Mouse (Mus musculus): Measurements from ENCODE around the gene Plekho2.

Gene Plekho2

DNA sequence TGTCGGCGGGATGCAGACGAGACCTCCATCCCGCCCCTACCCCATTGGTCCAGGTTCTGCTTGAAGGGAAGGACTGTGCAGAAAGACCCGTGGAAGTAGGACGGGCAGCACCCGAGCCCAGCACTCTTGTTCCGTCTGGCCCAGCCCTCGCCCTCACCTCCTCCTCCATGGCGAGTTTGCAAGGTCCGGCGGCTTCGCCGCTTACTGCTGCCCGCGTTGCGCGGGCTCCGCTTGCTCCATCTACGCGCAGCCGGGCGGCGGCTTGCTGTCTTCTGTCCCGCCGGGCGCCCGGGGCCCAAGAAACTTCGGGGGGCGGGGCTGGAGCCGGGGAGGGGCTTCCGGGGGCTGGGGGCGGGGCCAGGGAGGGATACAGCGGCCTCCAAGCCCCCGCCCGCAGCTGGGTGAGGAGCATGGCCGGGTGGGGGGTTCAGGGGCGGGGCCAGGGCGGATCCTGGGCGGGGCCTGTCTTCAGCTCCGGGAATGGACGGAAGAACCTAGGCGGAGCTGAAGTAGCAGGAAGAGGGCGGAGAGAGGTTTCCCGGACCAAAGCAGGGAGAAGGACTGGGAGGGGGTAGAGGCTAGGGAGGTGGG, at the start of gene Plekho2:
Gene Plekho2 (minus strand): TSS at position 260 of the 591 bp plus-strand sequence.
- DNase-seq: peak; percentile 75 to 88

- DNase-seq: peak; percentile 17 to 24
Measured at GRCm38 (mm10) chr9:65629025-65629766, 49.4 kb upstream of the Plekho2 start, which contains the start of gene Rbpms2. TSS of gene Rbpms2 (plus strand) at chr9:65629648.

- DNase-seq: no peak
Measured at GRCm38 (mm10) chr9:65624266-65624665, 44.4 kb upstream of the Plekho2 start.

- no peak for DNase-seq
Measured at GRCm38 (mm10) chr9:65622826-65623225, 43.0 kb upstream of the Plekho2 start.

GRCm38 (mm10) chr9:65621666-65622065, 41.8 kb upstream of the Plekho2 start:
- no peak for DNase-seq

- no peak for DNase-seq
Measured at GRCm38 (mm10) chr9:65621196-65621595, 41.4 kb upstream of the Plekho2 start.

GRCm38 (mm10) chr9:65619311-65619710, 39.5 kb upstream of the Plekho2 start:
- DNase-seq: no peak

DNA sequence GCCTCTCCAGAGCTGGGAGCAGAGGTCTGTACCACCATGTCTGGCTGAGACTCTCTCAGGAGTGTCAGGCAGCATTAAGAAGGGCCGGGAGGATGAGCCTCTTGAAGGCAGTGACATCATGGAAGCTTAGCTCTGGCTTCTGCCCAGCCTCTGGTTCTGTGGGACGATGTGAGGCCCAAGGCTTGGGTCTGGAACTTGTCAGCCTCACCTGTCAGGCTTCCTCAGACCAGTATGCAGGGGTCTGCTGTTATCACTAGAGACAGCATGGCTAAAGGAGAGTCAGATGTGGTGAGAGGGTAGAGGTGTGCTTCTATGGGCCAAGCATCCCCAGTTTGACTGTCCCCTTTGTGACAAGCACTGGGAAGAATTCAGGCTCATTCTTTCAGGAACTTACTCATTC, 33.3 kb upstream of the Plekho2 start:
- DNase-seq: no peak

- no peak for DNase-seq
Measured at GRCm38 (mm10) chr9:65611969-65612486, 32.2 kb upstream of the Plekho2 start.

GRCm38 (mm10) chr9:65607120-65607519, 27.3 kb upstream of the Plekho2 start:
- no peak for DNase-seq

- no peak for DNase-seq
Measured at GRCm38 (mm10) chr9:65606321-65607109, 26.7 kb upstream of the Plekho2 start.

DNA sequence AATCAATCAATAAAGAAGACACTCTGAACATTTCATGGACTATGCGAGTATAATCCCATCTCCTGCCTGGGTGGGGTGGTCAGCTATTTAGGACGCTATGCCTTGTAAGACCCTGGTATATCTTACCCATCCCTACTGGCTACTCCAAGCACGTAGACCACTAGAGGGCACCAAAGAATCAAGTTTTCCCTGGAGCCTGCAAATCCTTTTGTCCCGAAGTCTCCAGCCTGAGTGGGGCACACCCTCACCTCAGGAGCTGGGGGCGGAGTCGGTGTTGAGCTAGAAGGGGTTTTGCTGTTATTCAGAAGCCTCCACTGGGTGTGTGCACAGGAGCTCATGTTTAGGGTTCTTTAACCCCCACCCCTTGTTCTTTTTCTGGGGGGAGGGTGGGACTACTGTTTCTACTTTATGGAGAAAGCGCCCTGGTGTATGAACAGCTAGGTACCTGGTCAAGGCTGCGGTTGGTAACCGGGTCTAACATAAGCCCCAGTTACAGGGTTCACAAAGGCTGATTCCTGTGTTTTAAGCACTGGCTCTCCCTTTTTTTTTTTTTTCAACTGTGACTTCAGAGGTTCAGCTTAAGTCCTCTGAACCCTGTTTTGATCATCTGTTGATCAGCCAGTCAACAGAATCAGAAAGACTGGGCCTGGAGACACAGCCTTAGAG, 25.8 kb upstream of the Plekho2 start:
- peak; percentile 47 to 67 for DNase-seq

- DNase-seq: peak in 1 of 2 experiments; percentile 30
Measured at GRCm38 (mm10) chr9:65603401-65604102, 23.7 kb upstream of the Plekho2 start.

DNA sequence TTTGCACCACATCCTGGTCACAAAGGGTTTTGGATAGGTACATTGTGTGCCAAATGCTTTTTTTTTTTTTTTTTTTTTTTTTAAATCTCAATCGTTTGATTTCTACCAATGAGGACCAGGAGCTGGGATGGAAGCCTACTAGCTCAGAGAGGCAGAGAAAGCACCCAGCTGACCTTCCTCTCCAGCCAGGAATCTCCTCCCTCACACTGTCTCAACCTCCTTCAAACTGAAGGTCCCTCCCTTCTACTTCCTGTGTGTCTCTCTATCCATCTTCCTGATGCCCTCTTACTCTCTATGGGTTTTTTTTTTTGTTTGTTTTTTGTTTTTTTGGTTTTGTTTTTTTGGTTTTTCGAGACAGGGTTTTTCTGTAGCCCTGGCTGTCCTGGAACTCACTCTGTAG, 21.1 kb upstream of the Plekho2 start:
- DNase-seq: no peak

DNA sequence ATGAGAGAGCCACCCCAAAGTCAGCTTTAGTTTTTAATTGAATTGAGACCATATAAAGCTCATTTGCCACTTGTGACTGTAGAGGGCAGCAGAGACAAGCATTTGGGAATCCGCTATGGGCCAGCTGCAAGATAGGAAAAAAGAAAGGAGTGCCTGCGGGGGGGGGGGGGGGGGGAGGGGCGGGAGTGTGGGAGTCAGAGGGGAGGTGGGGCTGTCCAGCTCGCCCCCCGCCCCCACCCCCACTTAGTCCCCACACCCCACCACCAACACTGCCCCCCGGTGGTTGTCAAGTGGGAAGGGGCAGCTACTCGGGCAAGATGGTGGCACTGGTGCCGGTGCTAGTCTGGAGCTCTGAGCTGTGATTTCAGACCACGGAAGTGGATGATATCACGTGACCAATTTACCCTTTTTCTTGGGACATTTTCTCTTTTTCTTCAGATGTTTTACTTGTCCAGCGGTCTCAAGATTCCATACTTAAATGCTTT, 19.0 kb upstream of the Plekho2 start:
- DNase-seq: peak in 1 of 2 experiments; percentile 65

DNA sequence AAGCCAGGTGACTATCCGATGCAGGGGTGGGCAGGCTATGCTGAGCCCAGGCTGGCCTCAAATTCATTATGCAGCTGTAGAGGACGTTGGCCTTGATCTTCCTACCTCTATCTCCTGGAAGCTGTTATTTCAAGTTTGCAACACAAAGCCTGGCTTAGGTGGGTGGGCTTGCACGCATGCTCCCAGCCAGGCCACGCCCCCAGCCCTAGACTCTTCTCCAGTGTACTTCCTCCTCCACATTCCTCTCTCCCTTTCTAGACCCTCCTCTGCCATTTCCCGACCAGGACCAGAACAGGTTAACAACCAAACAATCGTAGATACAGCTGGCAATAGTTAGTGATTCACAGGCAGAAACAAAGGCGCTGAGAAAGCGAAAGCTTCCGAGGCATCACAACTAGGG, 13.8 kb upstream of the Plekho2 start:
- no peak for DNase-seq

GRCm38 (mm10) chr9:65592721-65593120, 12.9 kb upstream of the Plekho2 start:
- no peak for DNase-seq

- no peak for DNase-seq
Measured at GRCm38 (mm10) chr9:65589091-65589490, 9.3 kb upstream of the Plekho2 start.

DNA sequence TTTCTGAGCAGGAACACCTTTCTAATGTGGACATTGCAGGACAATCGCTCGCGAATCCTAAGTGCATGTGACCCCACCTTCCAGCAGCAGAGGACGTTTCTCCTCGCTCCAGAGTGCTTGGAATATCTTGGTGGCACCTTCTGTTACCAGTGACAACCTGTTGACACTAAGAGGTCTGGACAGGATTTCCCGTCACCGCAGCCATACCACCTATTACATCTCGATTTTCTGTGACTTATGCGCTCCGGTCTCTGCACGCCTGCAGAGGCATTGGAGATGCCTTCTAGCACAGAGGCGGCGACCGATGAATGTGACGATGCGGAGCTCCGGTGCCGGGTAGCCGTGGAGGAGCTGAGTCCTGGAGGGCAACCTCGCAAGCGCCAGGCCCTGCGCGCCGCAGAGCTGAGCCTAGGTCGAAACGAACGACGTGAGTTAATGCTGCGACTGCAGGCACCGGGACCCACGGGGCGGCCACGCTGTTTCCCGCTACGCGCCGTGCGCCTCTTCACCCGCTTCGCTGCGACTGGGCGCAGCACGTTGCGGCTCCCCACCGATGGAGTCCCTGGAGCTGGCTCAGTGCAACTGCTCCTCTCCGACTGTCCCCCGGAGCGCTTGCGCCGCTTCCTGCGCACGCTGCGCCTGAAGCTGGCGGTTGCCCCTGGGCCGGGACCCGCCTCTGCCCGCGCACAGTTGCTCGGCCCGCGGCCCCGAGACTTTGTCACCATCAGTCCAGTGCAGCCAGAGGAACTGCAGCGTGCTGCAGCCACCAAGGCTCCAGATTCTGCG, 7.9 kb upstream of the Plekho2 start:
- DNase-seq: peak; percentile 19 to 34

DNA sequence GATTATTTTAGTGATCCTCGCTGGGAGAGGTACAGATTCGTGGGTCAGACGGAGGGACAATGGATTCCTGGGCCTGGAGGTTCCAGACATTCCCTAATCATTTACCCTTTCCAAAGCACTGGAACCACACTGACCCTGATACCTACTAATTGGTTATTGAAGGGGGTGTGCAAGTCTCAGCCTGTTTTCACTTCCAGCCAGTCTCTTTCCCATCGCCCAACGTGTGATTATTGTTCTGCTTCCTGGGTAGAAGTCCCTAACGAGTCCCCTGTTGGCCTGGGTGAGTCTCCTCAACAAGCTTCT, 7.4 kb upstream of the Plekho2 start:
- no peak for DNase-seq
